Mouse (Mus musculus) stomach, postnatal 0 days (tissue): ENCODE data around the gene Hist1h3a.

Experiments used
- CTCF ChIP-seq: IDR thresholded peaks from 2 replicates; pipeline ENCODE4 v1.5.1; 2016; ENCODE audit warnings: antibody characterized with exemption, low read depth, mild to moderate bottlenecking, moderate library complexity
- EP300 ChIP-seq: optimal IDR thresholded peaks from 2 replicates; pipeline ENCODE3; 2016; ENCODE audit warnings: antibody characterized with exemption

GRCm38 (mm10) chr13:23729706-23730105 is 32.5 kb downstream of the Hist1h3a start:
- no peak for TF ChIP-seq CTCF
- no peak for TF ChIP-seq EP300
